12 mouse cellular contexts compared by ENCODE assay signal in the genomic region with DNA sequence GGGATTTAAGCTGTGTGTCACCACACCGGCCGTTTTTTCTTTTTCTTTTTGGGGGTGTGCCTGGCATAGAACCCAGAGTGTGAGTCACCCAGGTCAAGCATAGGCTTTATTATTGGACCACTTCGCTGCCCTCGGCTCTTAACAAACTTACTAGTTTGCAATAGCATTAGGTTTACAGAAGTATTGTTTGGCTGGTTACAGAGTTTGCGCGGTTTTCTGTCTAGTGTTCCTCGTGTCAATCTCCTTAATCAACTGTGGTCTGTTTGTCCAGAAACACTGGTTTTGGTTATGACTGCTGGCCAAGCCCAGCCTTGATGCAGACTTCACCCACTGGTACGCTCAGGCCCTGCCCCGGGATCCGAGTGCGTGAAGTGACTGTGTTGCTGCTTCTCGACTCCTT. TPM values are rescaled to one million over a fixed set of nuclear protein-coding genes. Genes with fewer than 3 reads are reported as not detected.
DNase-seq lines count a peak whose midpoint lies in the region; ATAC-seq and TF ChIP-seq lines count a peak whose summit lies in the region.
"Had no signal": no experiment of that assay in that cellular context is flagged by ENCODE, and none has a peak within 500 bp of the region (broad histone marks: within the 10 kb centered on the region; RNA-seq: fewer than 3 reads in every experiment).

No protein-coding gene starts in this region.

- no peaks in the 10 kb centered on the region for H3K27me3 ChIP-seq in C2C12 (ENCODE audit: control insufficient read depth, insufficient read depth, insufficient read length)
- H3K27me3 ChIP-seq in stomach, embryonic 14.5 days (ENCODE audit: control insufficient read depth, insufficient read depth, low read length): no peaks in the 10 kb centered on the region
- no peaks in the 10 kb centered on the region for H3K27me3 ChIP-seq in hindbrain, embryonic 14.5 days (ENCODE audit: control insufficient read depth, insufficient read depth, low read length)
- H3K27me3 ChIP-seq: heart, embryonic 15.5 days; hindbrain, embryonic 13.5 days; midbrain, embryonic 13.5 days; Patski had no signal

- intact Hi-C loops in gastrocnemius, postnatal 36 days (cut with DNase I): no loop called here

- TF ChIP-seq POLR2A in lung, adult 2 months (IDR thresholded peaks at IDR 0.05; ENCODE audit: borderline replicate concordance, extremely low read depth, low read depth, low read length): no peak
- TF ChIP-seq POLR2A in embryonic fibroblast, embryonic 13.5 days (IDR thresholded peaks at IDR 0.05; ENCODE audit: low read depth, low read length): no peak

- H3K79me3 ChIP-seq in C2C12 (ENCODE audit: low read depth): no peaks in the 10 kb centered on the region

- no peak overlapping the region for H3ac ChIP-seq in C2C12 (ENCODE audit: control insufficient read depth, insufficient read length, low read depth)

- TF ChIP-seq CTCF in lung, adult 2 months (IDR thresholded peaks at IDR 0.05; ENCODE audit: insufficient read depth, low read length): no peak
- TF ChIP-seq CTCF in C2C12 (IDR thresholded peaks at IDR 0.05; ENCODE audit: control insufficient read depth, insufficient read depth, insufficient read length): no peak
- no peak for TF ChIP-seq CTCF in embryonic fibroblast, embryonic 13.5 days (IDR thresholded peaks at IDR 0.05; ENCODE audit: borderline replicate concordance, insufficient read depth, low read length)

- peak; percentile 30 to 73 for DNase-seq in lung, adult 18-20 months
- DNase-seq in lung, adult 2 months: no peak
- DNase-seq in hindbrain, embryonic 14.5 days (ENCODE audit: low spot score): no peak
- no peak for DNase-seq in gastrocnemius, postnatal 36 days
- DNase-seq: cerebellum, postnatal 14 days had no signal

- ATAC-seq in stomach, embryonic 14.5 days (ENCODE audit: insufficient number of reproducible peaks, insufficient read depth, low FRiP score, low read depth): no peak
- no peak for ATAC-seq in hindbrain, embryonic 14.5 days (ENCODE audit: low FRiP score)
- ATAC-seq: midbrain, embryonic 13.5 days; Patski had no signal

- H3K27ac ChIP-seq in embryonic fibroblast, embryonic 13.5 days (ENCODE audit: insufficient read depth, low read length): peak overlapping the region; percentile 96
- peak overlapping the region; percentile 63; the same call in 1 of the 2 replicates for H3K27ac ChIP-seq in stomach, embryonic 14.5 days (ENCODE audit: low read length)
- no peak overlapping the region for H3K27ac ChIP-seq in hindbrain, embryonic 14.5 days
- H3K27ac ChIP-seq: heart, embryonic 15.5 days; hindbrain, embryonic 13.5 days; midbrain, embryonic 13.5 days had no signal

- no peak overlapping the region for H3K4me3 ChIP-seq in lung, adult 2 months (replicated peaks; ENCODE audit: extremely low read depth, low read depth, low read length)
- H3K4me3 ChIP-seq in C2C12 (ENCODE audit: insufficient read depth, poor library complexity, severe bottlenecking): no peak overlapping the region
- H3K4me3 ChIP-seq in embryonic fibroblast, embryonic 13.5 days (ENCODE audit: insufficient read depth, low read length): no peak overlapping the region
- no peak overlapping the region for H3K4me3 ChIP-seq in stomach, embryonic 14.5 days (ENCODE audit: low read depth, low read length)
- no peak overlapping the region for H3K4me3 ChIP-seq in hindbrain, embryonic 14.5 days (replicated peaks; ENCODE audit: low read length)
- H3K4me3 ChIP-seq: heart, embryonic 15.5 days; hindbrain, embryonic 13.5 days; midbrain, embryonic 13.5 days had no signal

- H3K4me2 ChIP-seq in stomach, embryonic 14.5 days (replicated peaks; ENCODE audit: low read depth, low read length): no peak overlapping the region
- H3K4me2 ChIP-seq in hindbrain, embryonic 14.5 days (replicated peaks): no peak overlapping the region
- H3K4me2 ChIP-seq: heart, embryonic 15.5 days; hindbrain, embryonic 13.5 days; midbrain, embryonic 13.5 days had no signal

- no peak overlapping the region for H3K9ac ChIP-seq in stomach, embryonic 14.5 days (replicated peaks; ENCODE audit: low read depth, low read length)
- no peak overlapping the region for H3K9ac ChIP-seq in hindbrain, embryonic 14.5 days
- H3K9ac ChIP-seq: heart, embryonic 15.5 days; hindbrain, embryonic 13.5 days; midbrain, embryonic 13.5 days had no signal

- peaks cover 11% of the 10 kb centered on the region for H3K4me1 ChIP-seq in lung, adult 2 months (ENCODE audit: control insufficient read depth, insufficient read depth, low read length)
- peaks cover 4% of the 10 kb centered on the region for H3K4me1 ChIP-seq in embryonic fibroblast, embryonic 13.5 days (ENCODE audit: control insufficient read depth, insufficient read depth, low read length)
- peaks cover 5% of the 10 kb centered on the region; the same call in 1 of the 2 replicates for H3K4me1 ChIP-seq in stomach, embryonic 14.5 days (ENCODE audit: control insufficient read depth, insufficient read depth, low read length)
- H3K4me1 ChIP-seq in hindbrain, embryonic 14.5 days (replicated peaks; ENCODE audit: control insufficient read depth, insufficient read depth, low read length): no peaks in the 10 kb centered on the region
- H3K4me1 ChIP-seq: hindbrain, embryonic 13.5 days; midbrain, embryonic 13.5 days had no signal

- peaks cover 12% of the 10 kb centered on the region; the same call in 1 of the 2 replicates for H3K9me3 ChIP-seq in stomach, embryonic 14.5 days (ENCODE audit: control insufficient read depth, low read depth, low read length)
- no peaks in the 10 kb centered on the region for H3K9me3 ChIP-seq in hindbrain, embryonic 14.5 days (ENCODE audit: control insufficient read depth, low read length)
- H3K9me3 ChIP-seq: heart, embryonic 15.5 days; midbrain, embryonic 13.5 days had no signal

- 70% methylated on average over 12 of the region's 12 CpGs for WGBS in lung, adult 2 months
- 70% methylated on average over 12 of the region's 12 CpGs for WGBS in stomach, embryonic 14.5 days
- 88% methylated on average over 12 of the region's 12 CpGs for WGBS in hindbrain, embryonic 14.5 days

- no peaks in the 10 kb centered on the region for H3K79me2 ChIP-seq in C2C12 (ENCODE audit: control insufficient read depth, insufficient read depth)

- no peaks in the 10 kb centered on the region for H3K36me3 ChIP-seq in C2C12 (ENCODE audit: control insufficient read depth, insufficient read depth)
- H3K36me3 ChIP-seq in stomach, embryonic 14.5 days (ENCODE audit: control insufficient read depth, insufficient read depth, low read length): no peaks in the 10 kb centered on the region
- no peaks in the 10 kb centered on the region for H3K36me3 ChIP-seq in hindbrain, embryonic 14.5 days (replicated peaks; ENCODE audit: control insufficient read depth, insufficient read depth)
- H3K36me3 ChIP-seq: heart, embryonic 15.5 days; hindbrain, embryonic 13.5 days; midbrain, embryonic 13.5 days had no signal

TF ChIP-seq in C2C12, 6 proteins besides CTCF, POLR2A, EP300 and RAD21:
- TF ChIP-seq MAX (IDR thresholded peaks at IDR 0.05) (peak; percentile 5), FOSL1 (IDR thresholded peaks at IDR 0.05; ENCODE audit: insufficient read depth, low read length, poor library complexity, severe bottlenecking) (no peak)

RNA-seq across cellular contexts. Expression of a gene that starts 32.3 kb away (rescaled TPM):
- polyA plus RNA-seq in lung, adult 2 months (2012; rRNA removed): 23.7 and 24.0 TPM in 2 replicates
- polyA plus RNA-seq in C2C12 (2012; fragmentation: generic; extraction: Trizol): 2.4 TPM
- 5.3 and 8.9 TPM in 2 replicates for polyA plus RNA-seq in embryonic fibroblast, embryonic 13.5 days (2011; ENCODE audit: insufficient read length, low read depth, missing spikeins)
- polyA plus RNA-seq in stomach, embryonic 14.5 days (2014; fragmentation: Nextera tagmentation; extraction: Ambion mirVana): 10.6 and 14.0 TPM in 2 replicates
- polyA plus RNA-seq in hindbrain, embryonic 14.5 days (2014; fragmentation: Nextera tagmentation; extraction: Ambion mirVana): 7.8 and 8.3 TPM in 2 replicates
- 1 to 10 TPM; 2.6 to 2.7 TPM for total RNA-seq in gastrocnemius, postnatal 36 days (2021)

RNA-seq across cellular contexts. Expression of a gene that starts 51.6 kb away (rescaled TPM):
- polyA plus RNA-seq in lung, adult 2 months (2012; rRNA removed): 19.9 and 21.9 TPM in 2 replicates
- polyA plus RNA-seq in C2C12 (2012; fragmentation: generic; extraction: Trizol): 11.2 TPM
- 10.7 and 16.6 TPM in 2 replicates for polyA plus RNA-seq in embryonic fibroblast, embryonic 13.5 days (2011; ENCODE audit: insufficient read length, low read depth, missing spikeins)
- polyA plus RNA-seq in stomach, embryonic 14.5 days (2014; fragmentation: Nextera tagmentation; extraction: Ambion mirVana): 13.7 and 14.1 TPM in 2 replicates
- polyA plus RNA-seq in hindbrain, embryonic 14.5 days (2014; fragmentation: Nextera tagmentation; extraction: Ambion mirVana): 39.2 and 42.9 TPM in 2 replicates
- 100 to 1,000 TPM in 1 of 2 experiments, 10 to 100 TPM in 1; 71.7 to 145 TPM for total RNA-seq in gastrocnemius, postnatal 36 days (2021)

RNA-seq across cellular contexts. Expression of a gene that starts 52.6 kb away (rescaled TPM):
- 5.1 and 5.5 TPM in 2 replicates for polyA plus RNA-seq in lung, adult 2 months (2012; rRNA removed)
- polyA plus RNA-seq in C2C12 (2012; fragmentation: generic; extraction: Trizol): 3.2 TPM
- polyA plus RNA-seq in embryonic fibroblast, embryonic 13.5 days (2011; ENCODE audit: insufficient read length, low read depth, missing spikeins): 3.5 and 3.8 TPM in 2 replicates
- polyA plus RNA-seq in stomach, embryonic 14.5 days (2014; fragmentation: Nextera tagmentation; extraction: Ambion mirVana): 5.6 TPM in 2 replicates
- 5.3 TPM in 2 replicates for polyA plus RNA-seq in hindbrain, embryonic 14.5 days (2014; fragmentation: Nextera tagmentation; extraction: Ambion mirVana)
- total RNA-seq in gastrocnemius, postnatal 36 days (2021): 1 to 10 TPM; 1.8 to 1.9 TPM

Comparison
In these comparisons a context has a peak if more than half of its experiments do, and no peak if none do; other contexts are left out.
1. DNase-seq: peak in lung, adult 18-20 months (2 of 2); none in lung, adult 2 months (single experiment), hindbrain, embryonic 14.5 days (single experiment) and gastrocnemius, postnatal 36 days (0 of 2).